13 mouse cellular contexts compared by ENCODE assay signal in genomic region chr3:157877847-157878246, GRCm38 (mm10).
"Had no signal": no experiment of that assay in that cellular context is flagged by ENCODE, and none has a peak within 500 bp of the region (broad histone marks: within the 10 kb centered on the region; RNA-seq: fewer than 3 reads in every experiment).

No protein-coding gene starts in this region.

- H3K27me3 ChIP-seq: midbrain, embryonic 13.5 days; midbrain, embryonic 15.5 days; neural tube, embryonic 12.5 days had no signal

- DNase-seq: liver, postnatal 0 days; lung, embryonic 14.5 days; lung, postnatal 10 days; lung, postnatal 4 days; right cerebral cortex, postnatal 14 days; spleen, adult 18-20 months; thymus, adult 18-20 months; thymus, postnatal 14 days; thymus, postnatal 36 days had no signal

- H3K4me3 ChIP-seq: midbrain, embryonic 13.5 days; midbrain, embryonic 15.5 days; neural tube, embryonic 12.5 days had no signal

- H3K4me1 ChIP-seq: midbrain, embryonic 13.5 days; midbrain, embryonic 15.5 days; neural tube, embryonic 12.5 days had no signal

- H3K4me2 ChIP-seq: lung, embryonic 14.5 days; midbrain, embryonic 11.5 days; midbrain, embryonic 13.5 days; midbrain, embryonic 15.5 days; neural tube, embryonic 12.5 days had no signal

- H3K9ac ChIP-seq: liver, postnatal 0 days; lung, embryonic 14.5 days; midbrain, embryonic 13.5 days; midbrain, embryonic 15.5 days; neural tube, embryonic 12.5 days had no signal

- ATAC-seq: liver, postnatal 0 days; midbrain, embryonic 13.5 days; midbrain, embryonic 15.5 days had no signal

- H3K27ac ChIP-seq: midbrain, embryonic 13.5 days; midbrain, embryonic 15.5 days; neural tube, embryonic 12.5 days had no signal

- H3K36me3 ChIP-seq: midbrain, embryonic 13.5 days; midbrain, embryonic 15.5 days; neural tube, embryonic 12.5 days had no signal

- H3K9me3 ChIP-seq: midbrain, embryonic 13.5 days; midbrain, embryonic 15.5 days; neural tube, embryonic 12.5 days had no signal
